8 mouse cellular contexts compared by ENCODE assay signal in the genomic region with DNA sequence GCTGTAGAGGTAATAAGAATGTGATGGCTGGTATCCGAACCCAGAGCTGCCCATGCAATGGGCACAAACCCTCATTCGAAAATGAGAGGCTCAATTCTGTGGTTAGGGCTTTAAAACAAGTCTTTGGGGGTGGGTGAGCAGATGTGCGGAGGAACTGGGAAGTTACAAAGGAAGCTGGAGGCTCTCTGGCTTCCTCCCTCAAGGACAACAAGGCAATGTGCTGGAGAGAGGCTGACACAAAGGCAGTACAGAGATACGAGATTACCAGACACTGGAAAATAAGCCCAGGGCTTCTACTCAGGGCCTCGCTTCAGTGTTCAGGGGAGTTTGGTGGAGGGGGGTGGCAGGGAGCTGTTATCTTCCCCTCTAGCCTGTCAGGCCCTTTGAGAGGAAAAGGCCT. TPM values are rescaled to one million over a fixed set of nuclear protein-coding genes. Genes with fewer than 3 reads are reported as not detected.
DNase-seq lines count a peak whose midpoint lies in the region; ATAC-seq and TF ChIP-seq lines count a peak whose summit lies in the region.

No protein-coding gene starts in this region.

- H3K27ac ChIP-seq in lung, embryonic 15.5 days = peak overlapping the region; percentile 99
- peak overlapping the region; percentile 100 for H3K27ac ChIP-seq in heart, embryonic 14.5 days (replicated peaks in 1 of 2; ENCODE audit: control insufficient read depth in 1 of 2, insufficient read depth in 1 of 2, low read depth in 2 of 2, low read length in 2 of 2)
- peak overlapping the region; percentile 95 for H3K27ac ChIP-seq in kidney, embryonic 14.5 days (ENCODE audit: low read depth, low read length)
- peak overlapping the region; percentile 97 for H3K27ac ChIP-seq in liver, postnatal 0 days (ENCODE audit: low read depth)

- DNase-seq in lung, postnatal 25 days (ENCODE audit: low spot score) = no peak
- DNase-seq in embryo, embryonic 11 days = peak; percentile 31
- no peak for DNase-seq in liver, postnatal 0 days
- peak; percentile 34 for DNase-seq in ovary, postnatal 36 days (ENCODE audit: low spot score)
- DNase-seq in T-cell, adult 2 months (ENCODE audit: low spot score) = no peak

- no peaks in the 10 kb centered on the region for H3K36me3 ChIP-seq in lung, embryonic 15.5 days
- H3K36me3 ChIP-seq in heart, embryonic 14.5 days (ENCODE audit: control insufficient read depth, insufficient read depth, low read length) = no peaks in the 10 kb centered on the region
- H3K36me3 ChIP-seq in kidney, embryonic 14.5 days (ENCODE audit: control insufficient read depth, insufficient read depth, low read length) = no peaks in the 10 kb centered on the region
- no peaks in the 10 kb centered on the region for H3K36me3 ChIP-seq in liver, postnatal 0 days (replicated peaks; ENCODE audit: insufficient read depth, low read length)

- TF ChIP-seq EP300 in liver, postnatal 0 days (IDR thresholded peaks at IDR 0.05; ENCODE audit: low read depth) = no peak

- ATAC-seq in lung, embryonic 15.5 days (ENCODE audit: borderline replicate concordance, extremely low read depth, low FRiP score, low TSS enrichment) = no peak
- ATAC-seq in heart, embryonic 14.5 days (ENCODE audit: insufficient number of reproducible peaks, insufficient read depth, low FRiP score, low read depth) = peak; percentile 35; the same call in 1 of the 2 replicates
- ATAC-seq in kidney, embryonic 14.5 days (ENCODE audit: low FRiP score, low TSS enrichment) = no peak
- ATAC-seq in liver, postnatal 0 days = no peak

- H3K4me1 ChIP-seq in lung, embryonic 15.5 days = peaks cover 19% of the 10 kb centered on the region
- H3K4me1 ChIP-seq in heart, embryonic 14.5 days (ENCODE audit: control insufficient read depth in 2 of 2, insufficient read depth in 2 of 2, low read length in 2 of 2) = peaks cover 18 to 31% of the 10 kb centered on the region in 2 experiments
- H3K4me1 ChIP-seq in kidney, embryonic 14.5 days (ENCODE audit: control insufficient read depth, insufficient read depth, low read length) = peaks cover 11% of the 10 kb centered on the region; the same call in 1 of the 2 replicates
- H3K4me1 ChIP-seq in liver, postnatal 0 days (ENCODE audit: insufficient read depth) = peaks cover 13% of the 10 kb centered on the region

- peak overlapping the region; percentile 94 for H3K4me3 ChIP-seq in lung, embryonic 15.5 days
- H3K4me3 ChIP-seq in heart, embryonic 14.5 days (ENCODE audit: control insufficient read depth in 1 of 2, insufficient read depth in 1 of 2, low read depth in 1 of 2, low read length in 2 of 2) = no peak overlapping the region
- no peak overlapping the region; the same call in 1 of the 2 replicates for H3K4me3 ChIP-seq in kidney, embryonic 14.5 days (ENCODE audit: low read length)
- H3K4me3 ChIP-seq in liver, postnatal 0 days (ENCODE audit: low read depth, low read length) = no peak overlapping the region

- no peak overlapping the region for H3K9ac ChIP-seq in lung, embryonic 15.5 days
- H3K9ac ChIP-seq in heart, embryonic 14.5 days (ENCODE audit: low read length) = peak overlapping the region; percentile 100
- H3K9ac ChIP-seq in kidney, embryonic 14.5 days (ENCODE audit: low read depth, low read length) = no peak overlapping the region
- peak overlapping the region; percentile 99; the same call in 1 of the 2 replicates for H3K9ac ChIP-seq in liver, postnatal 0 days (replicated peaks)

- H3K9me3 ChIP-seq in lung, embryonic 15.5 days = no peaks in the 10 kb centered on the region
- H3K9me3 ChIP-seq in heart, embryonic 14.5 days (ENCODE audit: control insufficient read depth, low read length) = no peaks in the 10 kb centered on the region
- no peaks in the 10 kb centered on the region for H3K9me3 ChIP-seq in kidney, embryonic 14.5 days (ENCODE audit: control insufficient read depth, low read length)
- H3K9me3 ChIP-seq in liver, postnatal 0 days (ENCODE audit: low read length) = no peaks in the 10 kb centered on the region

- H3K27me3 ChIP-seq in lung, embryonic 15.5 days = no peaks in the 10 kb centered on the region
- H3K27me3 ChIP-seq in heart, embryonic 14.5 days (ENCODE audit: control insufficient read depth, insufficient read depth, low read length) = no peaks in the 10 kb centered on the region
- no peaks in the 10 kb centered on the region for H3K27me3 ChIP-seq in kidney, embryonic 14.5 days (ENCODE audit: control insufficient read depth, insufficient read depth, low read length)
- no peaks in the 10 kb centered on the region for H3K27me3 ChIP-seq in liver, postnatal 0 days (ENCODE audit: insufficient read depth, low read length)

- TF ChIP-seq CTCF in liver, postnatal 0 days (IDR thresholded peaks at IDR 0.05; ENCODE audit: low read depth) = no peak

- 53% methylated on average over 5 of the region's 5 CpGs for WGBS in lung, embryonic 15.5 days
- WGBS in heart, embryonic 14.5 days = 23% methylated on average over 5 of the region's 5 CpGs
- WGBS in kidney, embryonic 14.5 days = 55% methylated on average over 5 of the region's 5 CpGs
- WGBS in liver, postnatal 0 days (ENCODE audit: insufficient replicate concordance) = 23% methylated on average over 5 of the region's 5 CpGs

- H3K4me2 ChIP-seq in lung, embryonic 15.5 days = peak overlapping the region; percentile 92
- H3K4me2 ChIP-seq in heart, embryonic 14.5 days (ENCODE audit: low read length) = peak overlapping the region; percentile 81
- peak overlapping the region; percentile 85 for H3K4me2 ChIP-seq in kidney, embryonic 14.5 days (replicated peaks; ENCODE audit: low read depth, low read length)
- peak overlapping the region; percentile 91 for H3K4me2 ChIP-seq in liver, postnatal 0 days (ENCODE audit: low read depth, low read length)

RNA-seq across cellular contexts. Expression of a gene that starts 1.3 kb away (rescaled TPM):
- polyA plus RNA-seq in lung, embryonic 15.5 days (2015; fragmentation: Nextera tagmentation; extraction: Ambion mirVana) = 48.8 and 56.3 TPM in 2 replicates
- polyA plus RNA-seq in heart, embryonic 14.5 days (2014; fragmentation: Nextera tagmentation; extraction: Ambion mirVana) = 144 and 149 TPM in 2 replicates
- polyA plus RNA-seq in kidney, embryonic 14.5 days (2014; fragmentation: Nextera tagmentation; extraction: Ambion mirVana) = 22.6 and 45.6 TPM in 2 replicates
- 10.3 and 10.7 TPM in 2 replicates for polyA plus RNA-seq in liver, postnatal 0 days (2015; fragmentation: Nextera tagmentation; extraction: Ambion mirVana)

Comparison
In these comparisons a context has a peak if more than half of its experiments do, and no peak if none do; other contexts are left out.
1. H3K9ac ChIP-seq: peak in heart, embryonic 14.5 days (single experiment) and liver, postnatal 0 days (single experiment); none in lung, embryonic 15.5 days (single experiment) and kidney, embryonic 14.5 days (single experiment).
2. DNase-seq: peak in embryo, embryonic 11 days (single experiment) and ovary, postnatal 36 days (single experiment); none in lung, postnatal 25 days (single experiment), liver, postnatal 0 days (single experiment) and T-cell, adult 2 months (single experiment).
3. Peak in every context shown above with its lines, with median percentiles within 50 percentile points of each other: H3K27ac ChIP-seq and H3K4me2 ChIP-seq.